Mouse (Mus musculus) forebrain, embryonic 11.5 days (tissue): ENCODE data around the gene Ing4. TPM values are rescaled to one million over a fixed set of nuclear protein-coding genes. Genes with fewer than 3 reads are reported as not detected.

ENCODE experiments used
- ATAC-seq: fragments of 200-750 bp; cut with Nextera tagmentation; replicated peaks from 2 replicates; pipeline ENCODE4 v1.8.0; 2017; ENCODE audit warnings: moderate TSS enrichment; ENCODE audit not compliant: low FRiP score
- DNase-seq: peaks from one replicate; pipeline ENCODE4 v3.0.0-alpha.2; 2017; ENCODE audit warnings: low spot score
- H3K27ac ChIP-seq: fragments of 300-500 bp; sonication (generic); 2 replicates; pipeline ENCODE4 v1.5.1; 2014; ENCODE audit warnings: low read depth, low read length
- H3K27me3 ChIP-seq: fragments of 300-500 bp; sonication (generic); 2 replicates; pipeline ENCODE4 v1.6.1; 2014; ENCODE audit warnings: mild to moderate bottlenecking, low read length, mixed read lengths; ENCODE audit not compliant: control insufficient read depth, insufficient read depth
- H3K36me3 ChIP-seq: fragments of 300-500 bp; sonication (generic); 2 replicates; pipeline ENCODE4 v1.6.1; 2014; ENCODE audit warnings: mild to moderate bottlenecking, low read length, moderate library complexity, mixed read lengths; ENCODE audit not compliant: control insufficient read depth, insufficient read depth
- H3K4me1 ChIP-seq: fragments of 300-500 bp; sonication (generic); replicated peaks from 2 replicates; pipeline ENCODE4 v1.6.1; 2014; ENCODE audit warnings: low read length, mixed read lengths; ENCODE audit not compliant: control insufficient read depth, insufficient read depth
- H3K4me2 ChIP-seq: fragments of 300-500 bp; sonication (generic); 2 replicates; pipeline ENCODE4 v1.6.1; 2014; ENCODE audit warnings: low read depth, mild to moderate bottlenecking, low read length, moderate library complexity, mixed read lengths; ENCODE audit not compliant: severe bottlenecking
- H3K4me3 ChIP-seq: fragments of 300-500 bp; sonication (generic); 2 replicates; pipeline ENCODE4 v1.5.1; 2014; ENCODE audit warnings: low read depth, low read length
- H3K9ac ChIP-seq: fragments of 300-500 bp; sonication (generic); 2 replicates; pipeline ENCODE4 v1.6.1; 2014; ENCODE audit warnings: low read length
- H3K9me3 ChIP-seq: fragments of 300-500 bp; sonication (generic); 2 replicates; pipeline ENCODE4 v1.6.1; 2016; ENCODE audit warnings: low read length, mixed read lengths; ENCODE audit not compliant: control insufficient read depth
- WGBS: fragments of 180-500 bp; shearing (Covaris S2); extraction: QIAGEN DNeasy Blood & Tissue Kit; methylation state at CpG from one replicate; pipeline ENCODE4 v1.1.7; 2014; 5-methylcytosine and 5-hydroxymethylcytosine counted together
- polyA plus RNA-seq: library from polyadenylated mRNA; unstranded; fragments of >200 nt; fragmentation: Nextera tagmentation; extraction: Ambion mirVana; gene quantifications from 2 replicates; pipeline ENCODE4 v1.2.1, GENCODE M21; 2014

Gene Ing4
- polyA plus RNA-seq = 126 and 135 TPM in 2 replicates

DNA sequence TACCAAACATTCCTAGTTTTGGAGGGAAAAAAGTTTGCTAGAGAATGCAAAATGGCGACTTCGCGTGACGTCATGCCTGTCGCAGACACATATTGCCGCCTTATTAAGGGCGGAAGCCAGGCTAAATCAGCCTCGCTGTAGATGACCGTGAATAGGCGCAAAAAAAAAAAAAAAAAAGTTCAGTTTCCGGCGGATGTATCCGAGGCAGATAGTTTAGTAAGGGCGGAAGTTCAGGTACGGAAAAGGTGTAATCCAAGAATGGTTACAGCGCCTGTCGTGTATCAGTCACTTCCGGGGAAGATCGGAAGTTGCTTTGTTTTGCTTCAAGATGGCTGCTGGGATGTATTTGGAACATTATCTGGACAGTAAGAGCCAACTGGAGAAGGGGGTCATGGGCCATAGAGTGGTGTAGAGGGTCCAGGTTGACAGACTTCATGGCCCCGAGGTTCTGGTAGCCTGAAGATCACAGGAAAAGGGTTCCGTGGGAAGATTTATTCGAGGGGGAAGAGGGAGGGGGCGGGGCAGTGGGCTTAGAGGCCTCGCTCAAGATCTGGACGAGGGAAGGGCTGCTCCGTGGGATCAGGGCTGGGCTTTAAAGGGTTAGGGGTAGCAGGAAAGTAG is at the start of gene Ing4:
Ing4 (plus strand) TSS at position 228 of the 621 bp plus-strand sequence.
- H3K4me2 ChIP-seq = peak within 1 kb of the TSS; percentile 77
- 0 out of 2 replicates have a peak within 1 kb of the TSS, but pooled peaks have one; percentile 31 for H3K27ac ChIP-seq
- H3K9ac ChIP-seq = peak within 1 kb of the TSS; percentile 58
- H3K4me1 ChIP-seq = peaks cover 2% of the 10 kb centered on the region; the same call in 1 of the 2 replicates
- ATAC-seq (peak; percentile 96), DNase-seq (peak; percentile 90)
- no peaks in the 10 kb centered on the region for H3K9me3 ChIP-seq
- under 1% methylated on average over 26 of the region's 26 CpGs for WGBS
- H3K4me3 ChIP-seq = peak within 1 kb of the TSS; percentile 46
- H3K36me3 ChIP-seq = peaks cover 5% of the 10 kb centered on the region; the same call in 1 of the 2 replicates
- H3K27me3 ChIP-seq = no peaks in the 10 kb centered on the region

DNA sequence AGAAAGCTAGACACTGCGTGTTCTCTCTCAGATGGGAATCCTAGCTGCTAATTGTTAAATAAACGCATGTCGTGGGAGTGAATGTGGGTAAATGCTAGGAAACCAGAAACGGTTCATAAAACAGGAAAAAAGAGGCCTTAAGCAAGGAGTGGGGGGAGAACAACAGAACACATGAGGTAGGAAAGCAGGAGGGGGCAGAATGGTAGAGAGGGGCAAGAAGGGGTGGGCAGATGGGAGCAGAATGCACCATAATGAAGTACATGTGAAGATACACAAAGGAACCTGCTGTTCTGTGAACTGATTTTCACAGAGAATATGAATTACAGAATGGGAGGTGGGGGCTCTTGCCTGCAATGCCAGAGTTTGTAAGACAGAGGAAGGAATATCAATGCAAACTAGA is 47.3 kb upstream of the Ing4 start:
- peaks cover 32% of the 10 kb centered on the region for H3K27me3 ChIP-seq
- no peak overlapping the region for H3K27ac ChIP-seq
- no peaks in the 10 kb centered on the region; the same call in 1 of the 2 replicates for H3K9me3 ChIP-seq
- 84% methylated on average over 4 of the region's 4 CpGs for WGBS
- no peaks in the 10 kb centered on the region for H3K36me3 ChIP-seq
- no peak overlapping the region for H3K4me2 ChIP-seq
- no peak for ATAC-seq
- no peak overlapping the region for H3K9ac ChIP-seq
- no peak overlapping the region for H3K4me3 ChIP-seq
- no peak for DNase-seq
- peaks cover 3% of the 10 kb centered on the region; the same call in 1 of the 2 replicates for H3K4me1 ChIP-seq

DNA sequence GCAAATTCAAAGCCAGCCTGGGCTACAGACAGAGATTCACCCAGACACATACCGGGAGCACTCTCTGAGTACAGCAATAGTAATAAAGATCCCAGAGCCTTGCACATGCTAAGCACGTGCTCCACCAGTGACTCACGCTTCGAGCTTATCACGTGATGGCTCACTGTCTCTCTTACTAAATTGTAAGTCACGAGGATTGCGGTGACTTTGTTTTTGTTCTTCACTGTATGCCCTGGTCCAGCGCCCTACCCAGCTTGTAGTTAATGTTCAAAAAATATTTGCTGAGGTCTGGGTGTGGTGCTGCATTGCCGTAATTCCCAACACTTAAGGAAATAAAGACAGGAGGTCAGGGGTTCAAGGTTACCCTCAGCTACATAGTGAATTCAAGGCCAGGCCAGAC is 46.2 kb upstream of the Ing4 start:
- Histone ChIP-seq H3K36me3 (no peaks in the 10 kb centered on the region), H3K4me3 (no peak overlapping the region), H3K4me1 (peaks cover 3% of the 10 kb centered on the region; the same call in 1 of the 2 replicates), H3K4me2 (no peak overlapping the region), H3K27ac (no peak overlapping the region), H3K9me3 (no peaks in the 10 kb centered on the region; the same call in 1 of the 2 replicates), H3K27me3 (peaks cover 44% of the 10 kb centered on the region), H3K9ac (no peak overlapping the region)
- DNase-seq (no peak), ATAC-seq (no peak)
- 83% methylated on average over 9 of the region's 9 CpGs for WGBS

DNA sequence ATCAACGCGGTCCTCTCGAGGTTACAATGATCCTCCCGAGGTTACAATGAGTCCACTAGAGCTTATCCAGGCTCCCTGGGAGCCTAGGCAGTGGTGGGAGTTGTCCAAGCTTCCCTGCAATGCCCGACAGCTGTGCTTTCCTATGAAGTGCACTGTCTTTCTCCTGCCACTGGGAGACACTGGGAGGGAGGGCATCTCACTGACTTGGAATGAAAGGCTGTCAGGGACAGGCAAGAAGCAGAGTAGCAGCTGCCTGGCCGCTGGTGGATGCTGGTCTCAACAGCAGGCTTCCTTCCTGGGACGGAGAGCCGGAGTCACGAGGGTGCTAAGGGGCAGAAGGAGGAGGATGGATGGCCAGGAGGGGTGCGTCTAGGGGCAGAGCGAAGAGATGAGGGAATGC is 45.7 kb upstream of the Ing4 start:
- DNase-seq (peak; percentile 49), ATAC-seq (0 out of 2 replicates have a peak, but pooled peaks have one; percentile 11)
- no peaks in the 10 kb centered on the region for H3K36me3 ChIP-seq
- no peaks in the 10 kb centered on the region; the same call in 1 of the 2 replicates for H3K9me3 ChIP-seq
- H3K27me3 ChIP-seq = peaks cover 49% of the 10 kb centered on the region
- H3K4me2 ChIP-seq = 0 out of 2 replicates have a peak overlapping the region, but pooled peaks have one; percentile 8
- H3K4me1 ChIP-seq = peaks cover 3% of the 10 kb centered on the region; the same call in 1 of the 2 replicates
- H3K9ac ChIP-seq = peak overlapping the region; percentile 16; the same call in 1 of the 2 replicates
- H3K4me3 ChIP-seq = no peak overlapping the region
- WGBS = 14% methylated on average over 11 of the region's 11 CpGs
- no peak overlapping the region for H3K27ac ChIP-seq

DNA sequence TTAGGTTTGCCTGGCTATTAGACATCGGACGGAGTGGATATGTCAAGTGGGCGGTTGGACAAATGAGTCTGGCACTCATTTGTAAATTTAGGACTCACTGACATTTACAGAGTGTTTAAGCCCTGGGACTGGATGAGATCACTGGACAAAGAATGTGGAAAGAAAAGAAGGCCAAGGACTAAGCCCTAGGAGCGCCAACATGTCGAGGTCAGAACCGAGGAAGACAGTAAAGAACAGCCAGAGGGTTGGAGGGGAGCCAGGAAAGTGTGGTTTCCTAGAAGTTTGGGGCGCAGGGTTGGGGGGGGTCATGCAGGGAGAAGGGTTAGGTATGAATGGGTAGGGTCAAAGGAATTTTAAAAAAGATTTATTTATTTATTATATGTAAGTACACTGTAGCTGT is 44.3 kb upstream of the Ing4 start:
- no peaks in the 10 kb centered on the region for H3K9me3 ChIP-seq
- H3K9ac ChIP-seq = no peak overlapping the region
- H3K27me3 ChIP-seq = peaks cover 58% of the 10 kb centered on the region
- no peak overlapping the region for H3K27ac ChIP-seq
- no peak for DNase-seq
- WGBS = 80% methylated on average over 7 of the region's 7 CpGs
- peaks cover 3% of the 10 kb centered on the region; the same call in 1 of the 2 replicates for H3K4me1 ChIP-seq
- H3K36me3 ChIP-seq = no peaks in the 10 kb centered on the region
- H3K4me3 ChIP-seq = no peak overlapping the region
- H3K4me2 ChIP-seq = no peak overlapping the region
- ATAC-seq = no peak

DNA sequence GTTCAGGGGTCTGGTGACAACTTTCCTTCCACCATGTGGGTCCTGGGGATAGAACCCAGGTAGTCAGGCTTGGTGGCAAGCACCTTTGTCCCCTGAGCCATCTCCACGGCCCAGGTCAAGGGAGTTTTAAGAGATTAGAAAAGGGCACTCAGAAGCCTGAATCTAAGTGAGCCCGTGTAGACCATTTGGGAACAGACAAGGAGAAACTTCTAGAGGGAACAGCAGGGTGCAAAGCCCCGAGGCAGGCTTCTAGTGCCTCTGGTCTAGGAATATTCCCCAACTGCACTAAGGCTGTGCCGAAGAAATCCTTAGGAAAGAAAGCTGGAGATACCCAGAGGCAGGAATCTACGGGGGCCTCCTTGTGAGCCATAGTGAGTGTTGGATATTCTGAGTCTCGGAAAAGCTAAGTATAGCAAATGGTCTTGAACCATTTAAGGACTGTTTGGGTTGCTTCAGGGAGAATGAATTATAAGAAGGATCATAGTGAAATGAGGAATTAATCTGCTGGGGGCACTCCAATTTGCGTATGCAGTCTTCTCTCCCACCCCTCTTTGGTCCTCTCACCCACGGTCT is 43.6 kb upstream of the Ing4 start:
- Histone ChIP-seq H3K9ac (no peak overlapping the region), H3K4me3 (no peak overlapping the region; the same call in 1 of the 2 replicates), H3K36me3 (no peaks in the 10 kb centered on the region), H3K27me3 (peaks cover 58% of the 10 kb centered on the region), H3K4me2 (no peak overlapping the region; the same call in 1 of the 2 replicates), H3K27ac (no peak overlapping the region), H3K9me3 (no peaks in the 10 kb centered on the region), H3K4me1 (peaks cover 3% of the 10 kb centered on the region; the same call in 1 of the 2 replicates)
- no peak for ATAC-seq
- no peak for DNase-seq
- WGBS = 43% methylated on average over 8 of the region's 8 CpGs

DNA sequence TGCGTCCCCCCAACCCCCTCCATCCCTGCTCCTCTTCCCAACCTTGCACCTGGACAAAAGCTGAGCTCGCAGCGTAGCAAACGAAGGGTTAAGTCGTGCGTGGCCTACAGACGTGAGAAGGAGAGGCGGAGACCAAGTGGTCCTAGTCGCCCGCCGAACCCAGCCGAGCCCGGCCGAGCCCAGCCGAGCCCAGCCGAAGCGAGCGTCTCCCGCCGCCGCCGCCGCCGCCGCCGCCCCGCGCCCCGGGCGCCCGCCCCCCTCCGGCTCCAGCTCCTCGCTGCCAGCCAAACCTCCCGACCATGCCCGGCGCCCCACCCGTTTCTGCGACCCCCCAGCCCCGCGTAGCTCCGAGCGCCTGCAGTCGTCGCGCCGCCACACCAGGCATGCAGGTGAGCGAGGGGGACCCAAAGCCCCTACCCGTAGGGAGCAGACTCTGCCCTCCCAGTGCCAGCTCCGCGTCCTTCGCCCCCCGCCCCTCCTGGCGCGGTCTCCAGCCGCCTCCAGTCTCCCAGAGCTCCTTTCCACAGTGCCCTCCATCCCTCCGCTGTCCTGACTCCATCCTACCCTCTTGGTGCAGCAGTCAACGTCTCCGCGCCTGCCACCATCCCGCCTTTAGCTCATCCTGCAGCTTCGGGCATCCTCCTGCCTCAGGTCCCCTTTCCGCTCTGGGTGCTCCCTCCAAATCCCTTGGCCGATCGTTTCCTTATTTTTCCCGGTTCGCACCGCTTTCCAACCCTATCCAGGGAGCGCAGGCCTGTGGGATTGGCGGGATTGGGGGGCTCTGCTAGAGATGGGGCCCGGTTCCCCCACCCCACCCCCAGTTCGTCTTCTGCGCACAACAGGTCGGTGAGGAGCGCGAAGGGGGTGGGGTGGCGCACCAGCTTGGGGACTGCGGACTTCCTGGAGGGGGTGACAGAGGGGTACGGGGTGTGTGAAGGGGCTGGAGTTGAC is 42.7 kb upstream of the Ing4 start, which contains the start of gene Pianp:
Pianp (plus strand) TSS at position 144 of the 951 bp plus-strand sequence.
- DNase-seq (peak; percentile 87), ATAC-seq (peak; percentile 82)
- H3K36me3 ChIP-seq = no peaks in the 10 kb centered on the region
- no peak within 1 kb of the TSS for H3K27ac ChIP-seq
- H3K4me3 ChIP-seq = peak within 1 kb of the TSS; percentile 62
- under 1% methylated on average over 63 of the region's 78 CpGs for WGBS
- H3K27me3 ChIP-seq = peaks cover 58% of the 10 kb centered on the region
- H3K9me3 ChIP-seq = no peaks in the 10 kb centered on the region
- H3K4me2 ChIP-seq = peak within 1 kb of the TSS; percentile 100
- peaks cover 3% of the 10 kb centered on the region; the same call in 1 of the 2 replicates for H3K4me1 ChIP-seq
- peak within 1 kb of the TSS; percentile 73 for H3K9ac ChIP-seq

DNA sequence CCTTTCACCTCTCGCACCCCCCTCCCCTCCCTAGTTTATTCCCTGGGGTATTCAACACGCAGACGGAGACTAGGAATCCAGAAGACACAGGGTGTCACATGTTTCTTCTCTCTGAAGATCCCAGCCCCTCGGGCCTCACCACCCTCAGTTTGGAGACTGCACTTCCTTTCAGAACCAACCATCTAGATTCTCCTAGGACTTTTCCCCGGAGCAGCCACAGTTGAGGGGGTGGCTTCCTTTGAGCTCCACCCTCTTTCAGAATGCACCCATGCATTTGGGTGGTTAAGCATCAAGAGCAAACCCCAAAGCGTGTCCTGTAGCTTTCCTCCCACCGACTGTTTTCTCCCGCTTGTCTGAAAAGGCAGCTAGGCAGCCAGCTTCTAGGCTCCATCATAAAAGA is 41.5 kb upstream of the Ing4 start:
- H3K36me3 ChIP-seq = no peaks in the 10 kb centered on the region
- H3K9ac ChIP-seq = no peak overlapping the region
- H3K4me1 ChIP-seq = peaks cover 3% of the 10 kb centered on the region; the same call in 1 of the 2 replicates
- H3K4me3 ChIP-seq = no peak overlapping the region
- peaks cover 58% of the 10 kb centered on the region for H3K27me3 ChIP-seq
- ATAC-seq = no peak
- DNase-seq = no peak
- WGBS = 7% methylated on average over 8 of the region's 8 CpGs
- H3K9me3 ChIP-seq = no peaks in the 10 kb centered on the region
- H3K27ac ChIP-seq = no peak overlapping the region
- no peak overlapping the region for H3K4me2 ChIP-seq
